Mouse (Mus musculus) gastrocnemius, postnatal 14 days (tissue): ENCODE data around the gene Olfr181. TPM values are rescaled to one million over a fixed set of nuclear protein-coding genes. Genes with fewer than 3 reads are reported as not detected.

Experiments used
- DNase-seq: peaks from one replicate; pipeline ENCODE4 v3.0.0; 2021; ENCODE audit warnings: mixed read lengths
- intact Hi-C: fragments of 180-260 bp; cut with DNase I; formaldehyde crosslinking; loops from one replicate; pipeline ENCODE4 v1.15.1; 2025; ENCODE audit warnings: low total_unique reads
- long read RNA-seq, 2 experiments: library from polyadenylated mRNA; stranded (forward); transcript quantifications; one replicate each; pipeline ENCODE4 v2.0.0; 2021
- total RNA-seq, 2 experiments: library from RNA; stranded (reverse); gene quantifications; 2 replicates each; pipeline ENCODE4 v1.2.3; 2021

Olfr181 gene
- not detected for total RNA-seq
- long read RNA-seq, experiment 1 = 0 reads
- long read RNA-seq, experiment 2 = 0 reads

DNA sequence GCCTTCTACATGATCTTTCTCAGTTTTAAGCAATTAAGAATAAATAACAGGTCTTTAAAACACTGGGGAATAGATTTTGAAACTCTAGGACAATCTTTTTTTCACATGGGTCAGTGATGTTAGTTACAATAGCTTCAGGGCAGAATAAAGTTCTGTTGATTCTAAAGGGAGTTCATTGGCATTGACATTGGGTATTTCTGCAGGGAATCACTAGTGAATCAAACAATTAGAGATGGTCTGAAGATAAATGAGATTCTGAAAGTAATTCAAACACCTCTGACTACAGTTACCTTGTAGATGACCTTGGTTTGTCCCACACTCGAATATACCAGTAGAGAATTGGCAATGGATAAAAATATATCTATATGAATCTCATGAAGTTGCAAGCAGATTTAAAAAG is at the start of gene Olfr181:
Olfr181 (minus strand) TSS at position 101 of the 400 bp plus-strand sequence.
- intact Hi-C loops = no loop called here
- DNase-seq = no peak

DNA sequence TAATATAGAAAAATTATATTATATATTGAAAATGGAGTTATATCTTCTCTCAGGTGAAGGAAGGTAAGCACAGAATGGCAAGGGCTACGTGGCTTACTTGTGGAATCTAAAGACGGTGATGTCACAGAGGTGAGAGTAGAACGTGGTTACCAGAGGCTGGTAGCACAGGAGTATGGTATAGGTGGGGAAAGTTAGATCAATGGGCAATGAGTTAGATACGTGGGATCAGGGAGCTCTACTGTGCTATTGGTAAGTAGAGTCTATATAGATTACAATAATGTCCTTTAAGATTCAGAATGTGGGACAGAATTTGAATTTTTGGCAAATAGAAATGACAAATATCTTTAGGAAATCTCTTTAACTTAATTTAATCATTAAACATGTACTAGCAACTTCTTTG is 737 bp upstream of the Olfr181 start, which contains the start of gene Olfr180:
Olfr180 (minus strand) TSS at position 101 of the 400 bp plus-strand sequence.
- intact Hi-C loops = no loop called here
- DNase-seq = no peak

DNA sequence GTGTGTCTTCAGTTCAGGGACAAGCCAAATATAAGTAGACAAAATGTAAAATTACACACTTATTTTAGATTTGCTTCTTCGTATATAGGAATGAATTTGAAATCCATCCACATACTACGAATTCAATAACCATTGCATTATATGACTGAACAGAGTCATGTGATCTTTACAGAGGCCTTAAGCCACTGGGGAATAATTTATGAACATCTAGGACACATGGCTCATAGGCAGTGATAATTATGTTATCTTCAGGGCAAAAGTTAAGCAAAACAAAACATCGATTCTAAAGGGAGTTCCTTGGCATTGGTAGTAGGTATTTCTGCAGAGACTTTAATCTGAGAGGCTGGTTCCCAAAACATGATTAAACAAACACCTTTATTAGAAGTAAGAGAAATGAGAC is 36.6 kb downstream of the Olfr181 start, which contains the start of gene Olfr178:
Olfr178 (minus strand) TSS at position 101 of the 400 bp plus-strand sequence.
- no peak for DNase-seq
- intact Hi-C loops = no loop called here

GRCm38 (mm10) chr16:58884416-58884815 is 44.1 kb downstream of the Olfr181 start:
- no peak for DNase-seq
- intact Hi-C loops = no loop called here

Other genes with a start within 250 kb of the Olfr181 start
- not detected for gene Gpr15, start 209.7 kb downstream of the Olfr181 start, total RNA-seq
- 10 to 100 TPM; 59.4 to 67.2 TPM for gene Cldnd1, start 200.8 kb downstream of the Olfr181 start, total RNA-seq
- gene Olfr172, start 165.6 kb downstream of the Olfr181 start, total RNA-seq = not detected
- not detected for gene Olfr173, start 128.5 kb downstream of the Olfr181 start, total RNA-seq
- gene Olfr175-ps1, start 102.0 kb downstream of the Olfr181 start, total RNA-seq = not detected
- gene Olfr177, start 54.0 kb downstream of the Olfr181 start, total RNA-seq = not detected
- gene Olfr178, start 36.7 kb downstream of the Olfr181 start, total RNA-seq = not detected
- gene Olfr180, start 637 bp upstream of the Olfr181 start, total RNA-seq = not detected
- gene Olfr183, start 66.6 kb upstream of the Olfr181 start, total RNA-seq = not detected
- gene Olfr186, start 101.5 kb upstream of the Olfr181 start, total RNA-seq = not detected
- not detected for gene Olfr187, start 111.0 kb upstream of the Olfr181 start, total RNA-seq
- not detected for gene Olfr190, start 149.2 kb upstream of the Olfr181 start, total RNA-seq
- not detected for gene Olfr191, start 161.1 kb upstream of the Olfr181 start, total RNA-seq
- not detected for gene Olfr193, start 183.1 kb upstream of the Olfr181 start, total RNA-seq
- gene Olfr194, start 192.3 kb upstream of the Olfr181 start, total RNA-seq = not detected
- gene Olfr195, start 218.3 kb upstream of the Olfr181 start, total RNA-seq = not detected
- gene Olfr196, start 241.7 kb upstream of the Olfr181 start, total RNA-seq = not detected